Mouse (Mus musculus): ENCODE results near the gene Syap1. TPM values are rescaled to one million over a fixed set of nuclear protein-coding genes. Genes with fewer than 3 reads are reported as not detected.
"Not testable (repeated sequence)": the region's sequence is repeated elsewhere in the genome, so short reads cannot be mapped to it uniquely, and the experiment has no call there.

Syap1 gene
- polyA plus RNA-seq, 1 experiment from 2014 or later: 45.9 TPM

DNA sequence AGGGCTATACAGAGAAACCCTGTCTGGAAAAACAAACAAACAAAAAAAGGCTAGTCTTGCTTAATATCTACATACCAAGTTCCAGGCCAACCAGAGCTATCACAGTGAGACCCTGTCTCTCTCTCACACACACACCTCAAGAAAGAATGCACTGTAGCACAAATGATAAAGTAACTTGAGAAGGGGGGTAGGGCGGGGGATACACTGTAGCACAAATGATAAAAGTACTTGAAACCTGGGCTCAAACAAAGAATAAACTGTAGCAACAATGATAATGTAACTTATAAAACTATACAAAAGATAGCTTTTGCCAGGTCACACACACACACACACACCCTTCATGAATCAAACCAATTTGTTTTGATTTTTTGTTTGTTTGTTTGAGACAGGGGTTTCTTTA lies 56.7 kb downstream of the Syap1 start:
- H3K27me3 ChIP-seq (ENCODE audit: control insufficient read depth, insufficient read depth, low read depth, low read length): no peaks in the 10 kb centered on the region
- no peak overlapping the region for H3K27ac ChIP-seq (ENCODE audit: low read length)
- no peak overlapping the region for H3K4me3 ChIP-seq (ENCODE audit: low read length)
- H3K36me3 ChIP-seq (ENCODE audit: control insufficient read depth, insufficient read depth, low read length): no peaks in the 10 kb centered on the region
- H3K9ac ChIP-seq (ENCODE audit: low read length): no peak overlapping the region
- no peaks in the 10 kb centered on the region for H3K9me3 ChIP-seq (ENCODE audit: control insufficient read depth, low read length)
- H3K4me1 ChIP-seq (replicated peaks; ENCODE audit: control insufficient read depth, insufficient read depth, low read length): no peaks in the 10 kb centered on the region
- ATAC-seq (ENCODE audit: low read depth): no peak
- 43% methylated on average over 1 of the region's 1 CpGs for WGBS
- no peak overlapping the region for H3K4me2 ChIP-seq (ENCODE audit: low read depth, low read length)

GRCm38 (mm10) chrX:162831036-162831435 lies 57.2 kb downstream of the Syap1 start:
- Histone ChIP-seq H3K27ac (ENCODE audit: low read length) (no peak overlapping the region), H3K4me1 (replicated peaks; ENCODE audit: control insufficient read depth, insufficient read depth, low read length) (no peaks in the 10 kb centered on the region), H3K9me3 (ENCODE audit: control insufficient read depth, low read length) (no peaks in the 10 kb centered on the region), H3K36me3 (ENCODE audit: control insufficient read depth, insufficient read depth, low read length) (no peaks in the 10 kb centered on the region), H3K4me3 (ENCODE audit: low read length) (no peak overlapping the region), H3K9ac (ENCODE audit: low read length) (no peak overlapping the region), H3K27me3 (ENCODE audit: control insufficient read depth, insufficient read depth, low read depth, low read length) (no peaks in the 10 kb centered on the region), H3K4me2 (ENCODE audit: low read depth, low read length) (no peak overlapping the region)
- 25% methylated on average over 1 of the region's 1 CpGs for WGBS
- ATAC-seq (ENCODE audit: low read depth): no peak

- WGBS: 41% methylated on average over 2 of the region's 2 CpGs
These were observed 57.9 kb downstream of the Syap1 start for GRCm38 (mm10) chrX:162830313-162830712.

GRCm38 (mm10) chrX:162829741-162830140 lies 58.5 kb downstream of the Syap1 start:
- Histone ChIP-seq H3K4me1 (replicated peaks; ENCODE audit: control insufficient read depth, insufficient read depth, low read length) (no peaks in the 10 kb centered on the region), H3K9ac (ENCODE audit: low read length) (0 out of 2 replicates have a peak overlapping the region, but pooled peaks have one; percentile 39), H3K36me3 (ENCODE audit: control insufficient read depth, insufficient read depth, low read length) (no peaks in the 10 kb centered on the region), H3K27me3 (ENCODE audit: control insufficient read depth, insufficient read depth, low read depth, low read length) (no peaks in the 10 kb centered on the region), H3K4me2 (ENCODE audit: low read depth, low read length) (peak overlapping the region; percentile 36), H3K27ac (ENCODE audit: low read length) (peak overlapping the region; percentile 43; the same call in 1 of the 2 replicates), H3K4me3 (ENCODE audit: low read length) (peak overlapping the region; percentile 59), H3K9me3 (ENCODE audit: control insufficient read depth, low read length) (no peaks in the 10 kb centered on the region)
- no peak for ATAC-seq (ENCODE audit: low read depth)
- WGBS: 38% methylated on average over 5 of the region's 5 CpGs

More at GRCm38 (mm10) chrX:162830313-162830712, 57.9 kb downstream of the Syap1 start:
- ATAC-seq (ENCODE audit: low read depth); H3K36me3 ChIP-seq (ENCODE audit: control insufficient read depth, insufficient read depth, low read length); H3K4me1 ChIP-seq (replicated peaks; ENCODE audit: control insufficient read depth, insufficient read depth, low read length); H3K9ac ChIP-seq (ENCODE audit: low read length); H3K27ac ChIP-seq (ENCODE audit: low read length); H3K4me2 ChIP-seq (ENCODE audit: low read depth, low read length); H3K9me3 ChIP-seq (ENCODE audit: control insufficient read depth, low read length); H3K4me3 ChIP-seq (ENCODE audit: low read length); H3K27me3 ChIP-seq (ENCODE audit: control insufficient read depth, insufficient read depth, low read depth, low read length): not testable (repeated sequence)

DNA sequence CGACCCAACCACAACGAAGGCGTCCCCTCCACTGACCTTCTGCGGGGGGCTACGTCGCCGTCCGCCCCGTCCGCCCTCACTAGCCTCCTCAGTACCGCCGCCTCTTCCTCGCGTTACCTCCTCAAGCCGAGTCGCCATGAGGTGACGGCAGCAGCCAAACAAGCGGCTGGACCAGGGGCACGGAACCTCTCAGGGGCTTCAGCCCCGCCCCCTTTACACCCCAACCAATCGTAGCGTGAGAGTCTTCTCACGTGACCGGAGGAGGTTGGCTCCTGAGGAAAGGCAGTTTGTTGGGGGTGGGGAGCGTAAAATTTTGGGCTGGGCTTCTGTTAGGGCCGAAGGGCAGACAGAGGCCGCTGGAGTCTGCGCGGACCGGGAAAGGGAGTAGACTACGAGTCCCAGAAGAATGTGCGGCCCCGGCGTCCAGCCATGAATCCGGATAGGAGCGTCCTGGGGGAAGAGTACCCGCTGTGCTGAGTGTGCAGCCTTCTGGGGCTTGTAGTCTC lies 59.0 kb downstream of the Syap1 start, which contains the start of gene Txlng:
Gene Txlng (minus strand): TSS at position 252 of the 506 bp plus-strand sequence.
- no peaks in the 10 kb centered on the region for H3K4me1 ChIP-seq (replicated peaks; ENCODE audit: control insufficient read depth, insufficient read depth, low read length)
- H3K27ac ChIP-seq (ENCODE audit: low read length): peak within 1 kb of the TSS; percentile 43
- peak within 1 kb of the TSS; percentile 69 for H3K9ac ChIP-seq (ENCODE audit: low read length)
- peak within 1 kb of the TSS; percentile 59 for H3K4me3 ChIP-seq (ENCODE audit: low read length)
- H3K9me3 ChIP-seq (ENCODE audit: control insufficient read depth, low read length): no peaks in the 10 kb centered on the region
- 13% methylated on average over 36 of the region's 37 CpGs for WGBS
- peak within 1 kb of the TSS; percentile 81 for H3K4me2 ChIP-seq (ENCODE audit: low read depth, low read length)
- no peaks in the 10 kb centered on the region for H3K27me3 ChIP-seq (ENCODE audit: control insufficient read depth, insufficient read depth, low read depth, low read length)
- no peaks in the 10 kb centered on the region for H3K36me3 ChIP-seq (ENCODE audit: control insufficient read depth, insufficient read depth, low read length)
- peak; percentile 99 for ATAC-seq (ENCODE audit: low read depth)

DNA sequence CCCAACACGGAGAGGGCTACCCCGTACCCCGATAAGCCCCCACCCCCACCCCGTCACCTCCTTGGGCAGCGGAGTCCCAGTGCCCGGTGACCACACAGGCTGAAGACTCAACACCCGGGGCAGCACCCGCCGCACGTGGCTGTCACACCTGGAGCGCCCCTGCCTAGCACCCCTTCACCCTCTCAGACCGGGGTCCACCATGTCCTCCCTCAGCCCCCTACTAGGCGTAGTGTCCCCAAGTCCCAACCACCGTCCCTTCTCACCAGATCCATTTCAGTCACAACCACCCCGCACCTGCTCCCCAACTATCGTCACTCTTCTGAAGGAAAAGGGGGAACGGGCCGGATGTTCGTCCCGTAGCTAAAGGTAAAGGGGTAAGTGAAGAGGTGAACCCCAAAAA lies 59.5 kb downstream of the Syap1 start:
- Histone ChIP-seq H3K4me3 (ENCODE audit: low read length) (peak overlapping the region; percentile 59), H3K27ac (ENCODE audit: low read length) (no peak overlapping the region; the same call in 1 of the 2 replicates), H3K27me3 (ENCODE audit: control insufficient read depth, insufficient read depth, low read depth, low read length) (no peaks in the 10 kb centered on the region), H3K9me3 (ENCODE audit: control insufficient read depth, low read length) (no peaks in the 10 kb centered on the region), H3K4me1 (replicated peaks; ENCODE audit: control insufficient read depth, insufficient read depth, low read length) (no peaks in the 10 kb centered on the region), H3K4me2 (ENCODE audit: low read depth, low read length) (peak overlapping the region; percentile 81), H3K36me3 (ENCODE audit: control insufficient read depth, insufficient read depth, low read length) (no peaks in the 10 kb centered on the region), H3K9ac (ENCODE audit: low read length) (peak overlapping the region; percentile 69)
- peak; percentile 15; the same call in 1 of the 2 replicates for ATAC-seq (ENCODE audit: low read depth)
- WGBS: 24% methylated on average over 14 of the region's 20 CpGs

DNA sequence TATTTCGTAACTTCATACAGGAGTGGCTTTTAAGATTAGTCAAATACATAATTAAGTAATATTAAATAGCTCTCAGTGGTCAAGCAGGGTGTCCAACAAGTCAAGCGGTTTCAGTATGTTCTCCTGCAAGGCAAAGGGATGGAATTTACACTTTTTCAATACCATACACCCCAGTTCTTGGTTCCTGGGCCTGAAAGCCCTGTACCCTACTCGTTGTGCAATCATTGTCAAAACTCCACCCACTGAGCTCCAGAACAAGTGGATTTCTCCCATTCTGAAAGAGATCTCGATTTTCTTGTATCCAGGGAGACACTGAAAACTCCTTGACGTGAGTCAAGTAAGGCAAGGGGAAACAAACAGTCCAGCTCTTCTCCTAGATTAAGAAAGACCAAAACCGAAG lies 60.2 kb downstream of the Syap1 start:
- H3K27me3 ChIP-seq (ENCODE audit: control insufficient read depth, insufficient read depth, low read depth, low read length): no peaks in the 10 kb centered on the region
- H3K9me3 ChIP-seq (ENCODE audit: control insufficient read depth, low read length): no peaks in the 10 kb centered on the region
- H3K4me1 ChIP-seq (replicated peaks; ENCODE audit: control insufficient read depth, insufficient read depth, low read length): no peaks in the 10 kb centered on the region
- 0 out of 2 replicates have a peak overlapping the region, but pooled peaks have one; percentile 17 for H3K27ac ChIP-seq (ENCODE audit: low read length)
- H3K36me3 ChIP-seq (ENCODE audit: control insufficient read depth, insufficient read depth, low read length): no peaks in the 10 kb centered on the region
- WGBS: 33% methylated on average over 6 of the region's 6 CpGs
- H3K9ac ChIP-seq (ENCODE audit: low read length): no peak overlapping the region
- no peak for ATAC-seq (ENCODE audit: low read depth)
- H3K4me3 ChIP-seq (ENCODE audit: low read length): peak overlapping the region; percentile 59
- peak overlapping the region; percentile 81 for H3K4me2 ChIP-seq (ENCODE audit: low read depth, low read length)

MicroRNA genes within 50 kb of the gene (microRNA counts, 519-probe panel; counts per million panel counts)
- microRNA mmu-miR-3473: 1,318 counts per million, percentile 15 among the panel's probes with 10 or more counts

Small RNA genes within 50 kb of the gene (microRNA-seq; reads per million reads assigned to microRNA genes)
- gene Mir3473a: not detected

Other genes starting within 250 kb of the Syap1 start
- gene Reps2, start 244.8 kb downstream of the Syap1 start, polyA plus RNA-seq (2015; fragmentation: Nextera tagmentation; extraction: Ambion mirVana): 0.80 and 0.84 TPM in 2 replicates
- 517 and 530 TPM in 2 replicates for gene Rbbp7, start 128.0 kb downstream of the Syap1 start, polyA plus RNA-seq (2015; fragmentation: Nextera tagmentation; extraction: Ambion mirVana)
- 14.2 and 14.5 TPM in 2 replicates for gene Txlng, start 59.0 kb downstream of the Syap1 start, polyA plus RNA-seq (2015; fragmentation: Nextera tagmentation; extraction: Ambion mirVana)
- 96.6 and 97.3 TPM in 2 replicates for gene Ctps2, start 12.8 kb upstream of the Syap1 start, polyA plus RNA-seq (2015; fragmentation: Nextera tagmentation; extraction: Ambion mirVana)
- 1.9 and 2.8 TPM in 2 replicates for gene S100g, start 76.2 kb upstream of the Syap1 start, polyA plus RNA-seq (2015; fragmentation: Nextera tagmentation; extraction: Ambion mirVana)

All from lung, embryonic 16.5 days (tissue).